Mouse (Mus musculus) thymus, postnatal 25 days (tissue): Measurements from ENCODE around the gene Ctrc.

Experiments used
- DNase-seq: peaks from one replicate; pipeline ENCODE4 v3.0.0; 2022

The Ctrc gene

GRCm38 (mm10) chr4:141817706-141818105, 28.5 kb downstream of the Ctrc start:
- no peak for DNase-seq

- DNase-seq: no peak
Measured at GRCm38 (mm10) chr4:141816776-141817655, 29.1 kb downstream of the Ctrc start.

- DNase-seq: no peak
Measured at GRCm38 (mm10) chr4:141816267-141816666, 29.9 kb downstream of the Ctrc start.

- DNase-seq: no peak
Measured at GRCm38 (mm10) chr4:141811375-141811774, 34.8 kb downstream of the Ctrc start.

GRCm38 (mm10) chr4:141810975-141811374, 35.2 kb downstream of the Ctrc start:
- no peak for DNase-seq

GRCm38 (mm10) chr4:141809850-141810464, 36.2 kb downstream of the Ctrc start:
- peak; percentile 26 for DNase-seq

GRCm38 (mm10) chr4:141805886-141806285, 40.3 kb downstream of the Ctrc start:
- DNase-seq: no peak

GRCm38 (mm10) chr4:141804105-141804504, 42.1 kb downstream of the Ctrc start:
- no peak for DNase-seq

- DNase-seq: no peak
Measured at GRCm38 (mm10) chr4:141797545-141797944, 48.6 kb downstream of the Ctrc start.

GRCm38 (mm10) chr4:141796954-141797353, 49.2 kb downstream of the Ctrc start:
- no peak for DNase-seq

GRCm38 (mm10) chr4:141796356-141796755, 49.8 kb downstream of the Ctrc start:
- no peak for DNase-seq

- DNase-seq: no peak
Measured at GRCm38 (mm10) chr4:141794152-141794535, 52.0 kb downstream of the Ctrc start.

- peak; percentile 99 for DNase-seq
Measured at GRCm38 (mm10) chr4:141793282-141794151, 52.6 kb downstream of the Ctrc start, which contains the start of gene Casp9. Casp9 (plus strand) TSS chr4:141793612.

- DNase-seq: no peak
Measured at GRCm38 (mm10) chr4:141792554-141793281, 53.4 kb downstream of the Ctrc start.

- no peak for DNase-seq
Measured at GRCm38 (mm10) chr4:141791951-141792350, 54.2 kb downstream of the Ctrc start.

- DNase-seq: no peak
Measured at GRCm38 (mm10) chr4:141791486-141791885, 54.7 kb downstream of the Ctrc start.

- DNase-seq: peak; percentile 95
Measured at GRCm38 (mm10) chr4:141790524-141790990, 55.6 kb downstream of the Ctrc start, which contains the start of gene Dnajc16. Dnajc16 (minus strand) TSS chr4:141790931.

- DNase-seq: no peak
Measured at GRCm38 (mm10) chr4:141789564-141790218, 56.5 kb downstream of the Ctrc start.

- no peak for DNase-seq
Measured at GRCm38 (mm10) chr4:141787462-141787861, 58.7 kb downstream of the Ctrc start.

- no peak for DNase-seq
Measured at GRCm38 (mm10) chr4:141787046-141787445, 59.1 kb downstream of the Ctrc start.

GRCm38 (mm10) chr4:141786141-141786540, 60.0 kb downstream of the Ctrc start:
- no peak for DNase-seq

- no peak for DNase-seq
Measured at GRCm38 (mm10) chr4:141784835-141785234, 61.3 kb downstream of the Ctrc start.
